Mouse (Mus musculus) heart, embryonic 14.5 days (tissue): ENCODE results near the gene Anxa10. TPM values are rescaled to one million over a fixed set of nuclear protein-coding genes. Genes with fewer than 3 reads are reported as not detected.

Experiments used
- ATAC-seq: fragments of 200-750 bp; cut with Nextera tagmentation; 2 replicates; pipeline ENCODE4 v1.8.0; 2017; ENCODE audit warnings: low read depth, moderate TSS enrichment; ENCODE audit not compliant: insufficient number of reproducible peaks, insufficient read depth, low FRiP score
- H3K27ac ChIP-seq, 2 experiments: fragments of 200-500 bp in 1 of 2; fragments of 300-500 bp in 1 of 2; sonication (generic) in 1 of 2; replicated peaks in 1 of 2; 2 replicates each; pipeline ENCODE4 v1.5.1; 2012 to 2014; ENCODE audit warnings: low read depth in 2 of 2, low read length in 2 of 2, control low read depth in 1 of 2, mild to moderate bottlenecking in 1 of 2, mixed read lengths in 1 of 2; ENCODE audit not compliant: control insufficient read depth in 1 of 2, insufficient read depth in 1 of 2
- H3K27me3 ChIP-seq: fragments of 300-500 bp; sonication (generic); 2 replicates; pipeline ENCODE4 v1.6.1; 2014; ENCODE audit warnings: mild to moderate bottlenecking, low read length, control low read depth; ENCODE audit not compliant: control insufficient read depth, insufficient read depth
- H3K36me3 ChIP-seq: fragments of 300-500 bp; sonication (generic); 2 replicates; pipeline ENCODE4 v1.6.1; 2014; ENCODE audit warnings: mild to moderate bottlenecking, control low read depth, low read length, mixed read lengths; ENCODE audit not compliant: control insufficient read depth, insufficient read depth
- H3K4me1 ChIP-seq, 2 experiments: fragments of 200-500 bp in 1 of 2; fragments of 300-500 bp in 1 of 2; sonication (generic) in 1 of 2; 2 replicates each; pipeline ENCODE4 v1.6.1; 2012 to 2014; ENCODE audit warnings: low read length in 2 of 2, control low read depth in 1 of 2, mixed read lengths in 1 of 2; ENCODE audit not compliant: control insufficient read depth in 2 of 2, insufficient read depth in 2 of 2
- H3K4me2 ChIP-seq: fragments of 300-500 bp; sonication (generic); 2 replicates; pipeline ENCODE4 v1.6.1; 2014; ENCODE audit warnings: mild to moderate bottlenecking, low read length
- H3K4me3 ChIP-seq, 2 experiments: fragments of 200-500 bp in 1 of 2; fragments of 300-500 bp in 1 of 2; sonication (generic) in 1 of 2; 2 replicates each; pipeline ENCODE4 v1.5.1; 2012 to 2014; ENCODE audit warnings: low read length in 2 of 2, mild to moderate bottlenecking in 2 of 2, control low read depth in 1 of 2, low read depth in 1 of 2, moderate library complexity in 1 of 2; ENCODE audit not compliant: control insufficient read depth in 1 of 2, insufficient read depth in 1 of 2
- H3K9ac ChIP-seq: fragments of 300-500 bp; sonication (generic); 2 replicates; pipeline ENCODE4 v1.6.1; 2014; ENCODE audit warnings: mild to moderate bottlenecking, low read length
- H3K9me3 ChIP-seq: fragments of 300-500 bp; sonication (generic); 2 replicates; pipeline ENCODE4 v1.6.1; 2016; ENCODE audit warnings: low read length, control low read depth; ENCODE audit not compliant: control insufficient read depth
- WGBS: fragments of 180-500 bp; shearing (Covaris S2); extraction: QIAGEN DNeasy Blood & Tissue Kit; methylation state at CpG from one replicate; pipeline ENCODE4 v1.1.7; 2014; 5-methylcytosine and 5-hydroxymethylcytosine counted together
- polyA plus RNA-seq: library from polyadenylated mRNA; unstranded; fragments of >200 nt; fragmentation: Nextera tagmentation; extraction: Ambion mirVana; gene quantifications from 2 replicates; pipeline ENCODE4 v1.2.1, GENCODE M21; 2014

Anxa10 gene
- polyA plus RNA-seq, 1 experiment from 2014 or later = not detected

DNA sequence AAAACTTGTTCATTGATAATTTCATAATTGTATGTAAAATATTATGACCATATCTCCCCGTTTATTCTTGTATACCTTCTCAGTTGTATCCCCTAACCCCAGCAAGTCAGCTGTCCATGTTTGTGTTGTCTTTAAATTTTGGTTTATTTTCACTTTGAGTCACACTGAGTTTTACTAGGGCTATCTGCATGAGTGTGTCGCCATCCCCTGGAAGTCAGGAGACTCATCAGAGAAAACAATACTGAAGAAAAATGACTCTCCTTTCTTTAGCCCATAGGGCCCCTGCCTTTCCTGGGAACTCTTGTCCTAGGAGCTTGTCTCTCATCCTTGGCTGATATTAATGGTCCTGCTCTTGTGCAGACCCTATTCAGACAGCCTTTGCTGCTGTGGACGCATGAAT lies 88.6 kb downstream of the Anxa10 start:
- 41% methylated on average over 3 of the region's 3 CpGs for WGBS
- no peaks in the 10 kb centered on the region for H3K27me3 ChIP-seq
- no peak for ATAC-seq
- no peaks in the 10 kb centered on the region for H3K4me1 ChIP-seq
- H3K36me3 ChIP-seq = no peaks in the 10 kb centered on the region
- H3K9me3 ChIP-seq = peaks cover 3% of the 10 kb centered on the region; the same call in 1 of the 2 replicates
- no peak overlapping the region for H3K9ac ChIP-seq
- H3K4me2 ChIP-seq = no peak overlapping the region
- H3K4me3 ChIP-seq = no peak overlapping the region
- H3K27ac ChIP-seq = no peak overlapping the region

DNA sequence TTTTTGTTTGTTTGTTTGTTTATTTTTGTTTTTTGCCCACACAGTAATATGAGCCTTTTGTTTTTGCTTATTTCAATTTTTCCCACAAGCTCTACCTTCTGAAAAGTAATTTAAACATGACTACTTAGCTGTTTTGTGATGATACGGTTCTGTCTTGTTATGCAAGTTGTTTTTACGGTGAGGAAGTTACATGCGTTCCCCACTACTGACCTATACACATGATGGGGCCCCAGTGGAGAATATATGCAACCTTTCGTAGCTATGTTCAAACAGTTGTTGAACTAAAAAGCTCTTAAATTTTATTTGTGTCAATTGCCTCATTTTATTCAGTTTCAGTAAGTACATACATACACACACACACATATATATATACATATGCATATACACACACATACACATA lies 108.4 kb downstream of the Anxa10 start:
- Histone ChIP-seq H3K9ac (no peak overlapping the region), H3K4me3 (no peak overlapping the region), H3K9me3 (no peaks in the 10 kb centered on the region), H3K36me3 (no peaks in the 10 kb centered on the region), H3K27me3 (no peaks in the 10 kb centered on the region), H3K4me1 (no peaks in the 10 kb centered on the region), H3K4me2 (no peak overlapping the region), H3K27ac (no peak overlapping the region)
- ATAC-seq = no peak
- WGBS = 88% methylated on average over 4 of the region's 4 CpGs

DNA sequence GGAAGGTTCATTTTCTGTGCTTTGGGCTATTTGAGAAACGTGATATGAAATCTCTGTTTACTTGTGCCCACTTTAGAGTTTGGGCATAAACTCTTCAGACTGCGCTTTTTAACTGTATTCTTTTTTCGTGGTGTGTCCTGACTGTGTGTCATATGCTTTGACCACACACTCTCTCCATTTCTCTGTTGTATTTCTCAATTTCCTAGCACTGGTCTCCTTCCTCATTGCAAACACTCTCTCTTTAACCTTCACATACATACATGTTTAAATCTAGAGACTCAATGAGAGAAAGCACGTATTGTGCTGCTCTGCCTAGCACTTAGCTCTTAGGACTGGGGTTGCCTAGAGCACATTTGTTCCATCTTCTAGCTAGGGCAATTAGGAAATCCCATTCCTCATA lies 108.8 kb downstream of the Anxa10 start:
- WGBS = 89% methylated on average over 4 of the region's 4 CpGs
- Histone ChIP-seq H3K4me2 (no peak overlapping the region), H3K36me3 (no peaks in the 10 kb centered on the region), H3K4me1 (no peaks in the 10 kb centered on the region), H3K9ac (no peak overlapping the region), H3K9me3 (0 out of 2 replicates have a peak, but pooled peaks cover under 1% of the 10 kb centered on the region), H3K4me3 (no peak overlapping the region), H3K27me3 (no peaks in the 10 kb centered on the region), H3K27ac (no peak overlapping the region)
- no peak for ATAC-seq

Other genes starting within 250 kb of the Anxa10 start
- 187 and 200 TPM in 2 replicates for gene Palld, start 220.5 kb downstream of the Anxa10 start, polyA plus RNA-seq
- 3.0 and 4.0 TPM in 2 replicates for gene Ddx60, start 195.1 kb downstream of the Anxa10 start, polyA plus RNA-seq